Mouse (Mus musculus) heart, postnatal 10 days (tissue): Measurements from ENCODE around the gene Vmn1r143. TPM values are rescaled to one million over a fixed set of nuclear protein-coding genes. Genes with fewer than 3 reads are reported as not detected.
"Not testable (repeated sequence)": the region's sequence is repeated elsewhere in the genome, so short reads cannot be mapped to it uniquely, and the experiment has no call there.

ENCODE experiments used
- DNase-seq, 2 experiments: peaks; one replicate each; pipeline ENCODE4 v3.0.0; 2021
- intact Hi-C: fragments of 180-260 bp; cut with DNase I; formaldehyde crosslinking; loops from one replicate; pipeline ENCODE4 v1.15.1; 2025
- total RNA-seq, 2 experiments: library from RNA; stranded (reverse); gene quantifications; 2 replicates each; pipeline ENCODE4 v1.2.3; 2021

The Vmn1r143 gene
- not detected for total RNA-seq

DNA sequence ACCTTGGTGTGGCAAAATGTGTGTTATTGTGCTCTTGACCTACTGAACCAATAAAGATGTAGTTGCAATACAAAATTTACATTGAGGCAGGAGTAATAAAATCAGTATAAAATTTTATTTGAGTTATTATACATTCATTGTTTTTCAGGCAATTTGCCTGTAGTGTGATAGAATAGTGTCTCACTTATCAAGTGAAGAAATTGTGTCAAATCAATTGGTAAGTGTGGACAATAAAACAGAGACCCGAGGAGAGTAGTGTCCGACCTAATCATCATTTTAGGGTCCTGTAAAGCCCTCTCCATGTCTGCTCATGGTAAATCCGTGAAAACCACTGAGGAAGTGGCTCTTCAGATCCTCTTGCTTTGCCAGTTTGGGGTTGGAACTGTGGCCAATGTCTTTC lies at the start of gene Vmn1r143:
Vmn1r143 (plus strand) TSS at position 301 of the 400 bp plus-strand sequence.
- intact Hi-C loops, DNase-seq: not testable (repeated sequence)

DNA sequence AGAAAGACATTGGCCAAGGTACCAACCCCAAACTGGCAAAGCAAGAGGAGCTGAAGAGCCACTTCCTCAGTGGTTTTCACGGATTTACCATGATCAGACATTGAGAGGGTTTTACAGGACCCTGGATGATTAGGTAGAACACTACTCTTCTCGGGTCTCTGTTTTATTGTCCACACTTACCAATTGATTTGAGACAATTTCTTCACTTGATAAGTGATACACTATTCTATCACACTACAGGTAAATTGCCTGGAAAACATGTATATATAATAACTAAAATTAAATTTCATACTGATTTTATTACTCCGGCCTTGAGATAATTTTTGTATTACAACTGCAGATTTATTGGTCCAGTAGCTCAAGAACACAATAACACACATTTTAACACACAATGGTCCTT lies 25.2 kb upstream of the Vmn1r143 start, which contains the start of gene Vmn1r142:
Vmn1r142 (minus strand) TSS at position 101 of the 400 bp plus-strand sequence.
- intact Hi-C loops, DNase-seq: not testable (repeated sequence)

- DNase-seq, intact Hi-C loops: not testable (repeated sequence)
Observed at GRCm38 (mm10) chr7:22201164-22201563, 12.0 kb downstream of the Vmn1r143 start, which contains the start of gene Gm8653. TSS of gene Gm8653 (minus strand) at chr7:22201264.

GRCm38 (mm10) chr7:22229384-22229783 lies 40.2 kb downstream of the Vmn1r143 start, which contains the start of gene Gm8453:
TSS of gene Gm8453 (minus strand) at chr7:22229484.
- intact Hi-C loops, DNase-seq: not testable (repeated sequence)

Other genes starting within 250 kb of the Vmn1r143 start
- gene Vmn1r137, start 194.8 kb upstream of the Vmn1r143 start, total RNA-seq = not detected
- not detected for gene Vmn1r138, start 160.5 kb upstream of the Vmn1r143 start, total RNA-seq
- not detected for gene Gm6176, start 133.1 kb upstream of the Vmn1r143 start, total RNA-seq
- not detected for gene Vmn1r139, start 120.3 kb upstream of the Vmn1r143 start, total RNA-seq
- gene Gm16451, start 71.1 kb upstream of the Vmn1r143 start, total RNA-seq = not detected
- gene Gm10666, start 54.6 kb upstream of the Vmn1r143 start, total RNA-seq = not detected
- gene Vmn1r142, start 25.3 kb upstream of the Vmn1r143 start, total RNA-seq = not detected
- gene Gm8653, start 11.9 kb downstream of the Vmn1r143 start, total RNA-seq = not detected
- gene Gm8453, start 40.1 kb downstream of the Vmn1r143 start, total RNA-seq = not detected
- not detected for gene Gm4187, start 140.3 kb downstream of the Vmn1r143 start, total RNA-seq
- gene Gm8660, start 181.7 kb downstream of the Vmn1r143 start, total RNA-seq = not detected
- not detected for gene Vmn1r148, start 224.2 kb downstream of the Vmn1r143 start, total RNA-seq
- gene Vmn1r149, start 248.9 kb downstream of the Vmn1r143 start, total RNA-seq = not detected